Mouse (Mus musculus): ENCODE measurements around the gene Ccng1. TPM values are rescaled to one million over a fixed set of nuclear protein-coding genes. Genes with fewer than 3 reads are reported as not detected.
"Not testable (repeated sequence)": the region's sequence is repeated elsewhere in the genome, so short reads cannot be mapped to it uniquely, and the experiment has no call there.

The Ccng1 gene
- total and polyA plus RNA-seq, 3 experiments = 156 to 348 (median 175) TPM

- H3K4me2 ChIP-seq (ENCODE audit: insufficient read depth, low read depth, poor library complexity, severe bottlenecking) = no peak overlapping the region
- dilution Hi-C loops (cut with MboI; ENCODE audit: extremely low pct_ligation_motif_present, extremely low pct_unique_long_range_greater_than_20kb, low sequenced_read_pairs) (no loop called here), in situ Hi-C loops (cut with MboI; ENCODE audit: low pct_ligation_motif_present, low pct_unique_long_range_greater_than_20kb, low sequenced_read_pairs) (no loop called here)
- DNase-seq (ENCODE audit: extremely low read depth) = no peak
- no peak overlapping the region for H3K27ac ChIP-seq (ENCODE audit: insufficient read depth, low read depth)
- H3K4me3 ChIP-seq (replicated peaks in 1 of 3; ENCODE audit: low read depth in 2 of 3, low read length in 2 of 3, poor library complexity in 1 of 3) = no peak overlapping the region
- H3K79me2 ChIP-seq (replicated peaks; ENCODE audit: control insufficient read depth, extremely low read depth, insufficient read depth, poor library complexity, severe bottlenecking) = 0 out of 2 replicates have a peak, but pooled peaks cover 1% of the 10 kb centered on the region
- no peaks in the 10 kb centered on the region for H3K9me3 ChIP-seq (replicated peaks; ENCODE audit: low read length)
- H3K27me3 ChIP-seq (replicated peaks) = no peaks in the 10 kb centered on the region
- no peak for TF ChIP-seq MXI1 (IDR thresholded peaks at IDR 0.05; ENCODE audit: low read depth, low read length)
- 0 out of 2 replicates have a peak, but pooled peaks have one; percentile 17 for TF ChIP-seq HCFC1 (IDR thresholded peaks at IDR 0.05; ENCODE audit: low read depth, low read length)
- no peak for TF ChIP-seq MYC (IDR thresholded peaks at IDR 0.05; ENCODE audit: low read depth, low read length)
- TF ChIP-seq CHD2 (IDR thresholded peaks at IDR 0.05; ENCODE audit: low read length) = no peak
- no peak overlapping the region for H3K9ac ChIP-seq (ENCODE audit: insufficient read depth, low read depth)
- peaks cover 53 to 90% of the 10 kb centered on the region in 2 experiments for H3K36me3 ChIP-seq (replicated peaks in 1 of 2; ENCODE audit: control insufficient read depth in 1 of 2, insufficient read depth in 1 of 2, low read length in 1 of 2)
- H3K4me1 ChIP-seq (ENCODE audit: control insufficient read depth in 1 of 2, insufficient read depth in 2 of 2) = no peaks in the 10 kb centered on the region; a peak in 1 of 4 replicates
Measured at GRCm38 (mm10) chr11:40718324-40718723, 36.8 kb downstream of the Ccng1 start.

- Histone ChIP-seq H3K4me2 (ENCODE audit: insufficient read depth, low read depth, poor library complexity, severe bottlenecking) (no peak overlapping the region), H3K79me2 (replicated peaks; ENCODE audit: control insufficient read depth, extremely low read depth, insufficient read depth, poor library complexity, severe bottlenecking) (no peaks in the 10 kb centered on the region), H3K9ac (ENCODE audit: insufficient read depth, low read depth) (no peak overlapping the region), H3K36me3 (replicated peaks in 1 of 2; ENCODE audit: control insufficient read depth in 1 of 2, insufficient read depth in 1 of 2, low read length in 1 of 2) (peaks cover 39 to 75% of the 10 kb centered on the region in 2 experiments), H3K27ac (ENCODE audit: insufficient read depth, low read depth) (no peak overlapping the region), H3K4me1 (ENCODE audit: control insufficient read depth in 1 of 2, insufficient read depth in 2 of 2) (no peaks in the 10 kb centered on the region; a peak in 1 of 4 replicates), H3K9me3 (replicated peaks; ENCODE audit: low read length) (no peaks in the 10 kb centered on the region), H3K27me3 (replicated peaks) (no peaks in the 10 kb centered on the region), H3K4me3 (replicated peaks in 1 of 3; ENCODE audit: low read depth in 2 of 3, low read length in 2 of 3, poor library complexity in 1 of 3) (no peak overlapping the region)
- no peak for TF ChIP-seq ZMIZ1 (IDR thresholded peaks at IDR 0.05; ENCODE audit: low read depth, low read length)
- in situ Hi-C loops (cut with MboI; ENCODE audit: low pct_ligation_motif_present, low pct_unique_long_range_greater_than_20kb, low sequenced_read_pairs) (no loop called here), dilution Hi-C loops (cut with MboI; ENCODE audit: extremely low pct_ligation_motif_present, extremely low pct_unique_long_range_greater_than_20kb, low sequenced_read_pairs) (no loop called here)
- no peak for DNase-seq (ENCODE audit: extremely low read depth)
Measured at GRCm38 (mm10) chr11:40715524-40715923, 39.6 kb downstream of the Ccng1 start.

- Histone ChIP-seq H3K4me3 (replicated peaks in 1 of 3; ENCODE audit: low read depth in 2 of 3, low read length in 2 of 3, poor library complexity in 1 of 3) (no peak overlapping the region), H3K27me3 (replicated peaks) (no peaks in the 10 kb centered on the region), H3K36me3 (replicated peaks in 1 of 2; ENCODE audit: control insufficient read depth in 1 of 2, insufficient read depth in 1 of 2, low read length in 1 of 2) (peaks cover 50 to 75% of the 10 kb centered on the region in 2 experiments), H3K9ac (ENCODE audit: insufficient read depth, low read depth) (no peak overlapping the region), H3K27ac (ENCODE audit: insufficient read depth, low read depth) (no peak overlapping the region), H3K79me2 (replicated peaks; ENCODE audit: control insufficient read depth, extremely low read depth, insufficient read depth, poor library complexity, severe bottlenecking) (no peaks in the 10 kb centered on the region), H3K4me2 (ENCODE audit: insufficient read depth, low read depth, poor library complexity, severe bottlenecking) (no peak overlapping the region), H3K4me1 (ENCODE audit: control insufficient read depth in 1 of 2, insufficient read depth in 2 of 2) (no peaks in the 10 kb centered on the region; a peak in 1 of 4 replicates), H3K9me3 (replicated peaks; ENCODE audit: low read length) (no peaks in the 10 kb centered on the region)
- in situ Hi-C loops (cut with MboI; ENCODE audit: low pct_ligation_motif_present, low pct_unique_long_range_greater_than_20kb, low sequenced_read_pairs) (no loop called here), dilution Hi-C loops (cut with MboI; ENCODE audit: extremely low pct_ligation_motif_present, extremely low pct_unique_long_range_greater_than_20kb, low sequenced_read_pairs) (no loop called here)
- TF ChIP-seq UBTF (IDR thresholded peaks at IDR 0.05; ENCODE audit: low read depth, low read length) (no peak), MXI1 (IDR thresholded peaks at IDR 0.05; ENCODE audit: low read depth, low read length) (no peak), JUN (IDR thresholded peaks at IDR 0.05; ENCODE audit: insufficient read depth, low read depth, low read length) (no peak), RAD21 (IDR thresholded peaks at IDR 0.05; ENCODE audit: low read depth, low read length) (no peak), USF1 (IDR thresholded peaks at IDR 0.05; ENCODE audit: low read depth, low read length) (no peak), ZMIZ1 (IDR thresholded peaks at IDR 0.05; ENCODE audit: low read depth, low read length) (no peak), USF2 (conservative IDR thresholded peaks at IDR 0.05; ENCODE audit: low read depth, low read length) (no peak), NELFE (IDR thresholded peaks at IDR 0.05; ENCODE audit: low read depth, low read length) (no peak), BHLHE40 (IDR thresholded peaks at IDR 0.05; ENCODE audit: low read depth, low read length) (no peak), SIN3A (IDR thresholded peaks at IDR 0.05; ENCODE audit: low read length) (no peak), NRF1 (IDR thresholded peaks at IDR 0.05; ENCODE audit: low read depth, low read length) (no peak), IRF4 (IDR thresholded peaks at IDR 0.05; ENCODE audit: low read depth, low read length) (no peak), EP300 (IDR thresholded peaks at IDR 0.05; ENCODE audit: low read length) (no peak), MAX (IDR thresholded peaks at IDR 0.05; ENCODE audit: low read length) (no peak), MEF2A (IDR thresholded peaks at IDR 0.05; ENCODE audit: borderline replicate concordance, low read depth, low read length) (no peak), CTCF (conservative IDR thresholded peaks at IDR 0.05 in 1 of 2, IDR thresholded peaks at IDR 0.05 in 1 of 2; ENCODE audit: low read depth in 2 of 2, low read length in 2 of 2) (no peak), MYC (IDR thresholded peaks at IDR 0.05; ENCODE audit: low read depth, low read length) (no peak), CHD1 (IDR thresholded peaks at IDR 0.05; ENCODE audit: low read depth, low read length) (no peak), RCOR1 (conservative IDR thresholded peaks at IDR 0.05; ENCODE audit: low read depth, low read length) (no peak)
- no peak for DNase-seq (ENCODE audit: extremely low read depth)
Measured at GRCm38 (mm10) chr11:40713858-40714257, 41.3 kb downstream of the Ccng1 start.

GRCm38 (mm10) chr11:40709899-40710298 lies 45.2 kb downstream of the Ccng1 start:
- in situ Hi-C loops (cut with MboI; ENCODE audit: low pct_ligation_motif_present, low pct_unique_long_range_greater_than_20kb, low sequenced_read_pairs); dilution Hi-C loops (cut with MboI; ENCODE audit: extremely low pct_ligation_motif_present, extremely low pct_unique_long_range_greater_than_20kb, low sequenced_read_pairs): not testable (repeated sequence)

More at GRCm38 (mm10) chr11:40709899-40710298, 45.2 kb downstream of the Ccng1 start:
- H3K4me3 ChIP-seq (replicated peaks in 1 of 3; ENCODE audit: low read depth in 2 of 3, low read length in 2 of 3, poor library complexity in 1 of 3); H3K9ac ChIP-seq (ENCODE audit: insufficient read depth, low read depth); H3K4me2 ChIP-seq (ENCODE audit: insufficient read depth, low read depth, poor library complexity, severe bottlenecking); H3K27ac ChIP-seq (ENCODE audit: insufficient read depth, low read depth); H3K27me3 ChIP-seq (replicated peaks); DNase-seq (ENCODE audit: extremely low read depth); H3K4me1 ChIP-seq (ENCODE audit: control insufficient read depth in 1 of 2, insufficient read depth in 2 of 2); H3K9me3 ChIP-seq (replicated peaks; ENCODE audit: low read length); H3K79me2 ChIP-seq (replicated peaks; ENCODE audit: control insufficient read depth, extremely low read depth, insufficient read depth, poor library complexity, severe bottlenecking): not testable (repeated sequence)
- peaks cover 51 to 78% of the 10 kb centered on the region in 2 experiments for H3K36me3 ChIP-seq (replicated peaks in 1 of 2; ENCODE audit: control insufficient read depth in 1 of 2, insufficient read depth in 1 of 2, low read length in 1 of 2)

Data from CH12.LX (cell line).